Mouse (Mus musculus) stomach, embryonic 16.5 days (tissue): ENCODE data around the gene Otog. TPM values are rescaled to one million over a fixed set of nuclear protein-coding genes. Genes with fewer than 3 reads are reported as not detected.

Experiments used
- ATAC-seq: fragments of 200-750 bp; cut with Nextera tagmentation; 2 replicates; pipeline ENCODE4 v1.8.0; 2017; ENCODE audit warnings: moderate number of reproducible peaks, moderate TSS enrichment; ENCODE audit not compliant: insufficient read depth, low FRiP score
- H3K27ac ChIP-seq: fragments of 300-500 bp; sonication (generic); 2 replicates; pipeline ENCODE4 v1.5.1; 2014; ENCODE audit warnings: low read length
- H3K27me3 ChIP-seq: fragments of 300-500 bp; sonication (generic); 2 replicates; pipeline ENCODE4 v1.6.1; 2014; ENCODE audit warnings: low read length, control low read depth, mixed read lengths; ENCODE audit not compliant: control insufficient read depth, insufficient read depth
- H3K36me3 ChIP-seq: fragments of 300-500 bp; sonication (generic); 2 replicates; pipeline ENCODE4 v1.6.1; 2014; ENCODE audit warnings: low read length; ENCODE audit not compliant: control insufficient read depth, insufficient read depth
- H3K4me1 ChIP-seq: fragments of 300-500 bp; sonication (generic); 2 replicates; pipeline ENCODE4 v1.6.1; 2014; ENCODE audit warnings: low read length, control low read depth, mixed read lengths; ENCODE audit not compliant: control insufficient read depth, insufficient read depth
- H3K4me2 ChIP-seq: fragments of 300-500 bp; sonication (generic); 2 replicates; pipeline ENCODE4 v1.6.1; 2014; ENCODE audit warnings: low read depth, low read length, mixed read lengths
- H3K4me3 ChIP-seq: fragments of 300-500 bp; sonication (generic); replicated peaks from 2 replicates; pipeline ENCODE4 v1.5.1; 2014; ENCODE audit warnings: mild to moderate bottlenecking, low read length
- H3K9ac ChIP-seq: fragments of 300-500 bp; sonication (generic); 2 replicates; pipeline ENCODE4 v1.6.1; 2014; ENCODE audit warnings: low read length
- H3K9me3 ChIP-seq: fragments of 300-500 bp; sonication (generic); replicated peaks from 2 replicates; pipeline ENCODE4 v1.6.1; 2016; ENCODE audit warnings: low read length, control low read depth; ENCODE audit not compliant: control insufficient read depth
- WGBS: fragments of 180-500 bp; shearing (Covaris S2); extraction: QIAGEN DNeasy Blood & Tissue Kit; methylation state at CpG from one replicate; pipeline ENCODE4 v1.1.7; 2014; 5-methylcytosine and 5-hydroxymethylcytosine counted together
- polyA plus RNA-seq: library from polyadenylated mRNA; unstranded; fragments of >200 nt; fragmentation: Nextera tagmentation; extraction: Ambion mirVana; gene quantifications from 2 replicates; pipeline ENCODE4 v1.2.1, GENCODE M21; 2015

Gene Otog
- 0.01 TPM in 1 of 2 replicates, not detected in the other for polyA plus RNA-seq

GRCm38 (mm10) chr7:46240696-46241095, at the start of gene Otog:
Otog (plus strand) TSS chr7:46240987.
- Histone ChIP-seq H3K4me1 (no peaks in the 10 kb centered on the region), H3K27ac (no peak within 1 kb of the TSS), H3K27me3 (no peaks in the 10 kb centered on the region), H3K9me3 (no peaks in the 10 kb centered on the region), H3K4me2 (no peak within 1 kb of the TSS), H3K4me3 (no peak within 1 kb of the TSS), H3K36me3 (no peaks in the 10 kb centered on the region), H3K9ac (no peak within 1 kb of the TSS)
- 38% methylated on average over 2 of the region's 2 CpGs for WGBS
- no peak for ATAC-seq

GRCm38 (mm10) chr7:46195356-46195755, 45.4 kb upstream of the Otog start:
- Histone ChIP-seq H3K36me3 (no peaks in the 10 kb centered on the region), H3K9ac (no peak overlapping the region), H3K27me3 (no peaks in the 10 kb centered on the region), H3K9me3 (no peaks in the 10 kb centered on the region), H3K4me3 (no peak overlapping the region), H3K4me1 (no peaks in the 10 kb centered on the region), H3K27ac (no peak overlapping the region), H3K4me2 (no peak overlapping the region)
- 70% methylated on average over 5 of the region's 5 CpGs for WGBS
- ATAC-seq: no peak

GRCm38 (mm10) chr7:46200021-46200420, 40.8 kb upstream of the Otog start:
- Histone ChIP-seq H3K27ac (no peak overlapping the region), H3K36me3 (no peaks in the 10 kb centered on the region), H3K4me1 (no peaks in the 10 kb centered on the region), H3K9ac (no peak overlapping the region), H3K4me3 (no peak overlapping the region), H3K27me3 (no peaks in the 10 kb centered on the region), H3K4me2 (no peak overlapping the region), H3K9me3 (no peaks in the 10 kb centered on the region)
- 81% methylated on average over 6 of the region's 6 CpGs for WGBS
- no peak for ATAC-seq

GRCm38 (mm10) chr7:46201649-46202048, 39.1 kb upstream of the Otog start:
- no peak overlapping the region for H3K27ac ChIP-seq
- H3K27me3 ChIP-seq: no peaks in the 10 kb centered on the region
- H3K9ac ChIP-seq: no peak overlapping the region
- no peaks in the 10 kb centered on the region for H3K9me3 ChIP-seq
- H3K4me3 ChIP-seq: no peak overlapping the region
- peak overlapping the region; percentile 21; the same call in 1 of the 2 replicates for H3K4me2 ChIP-seq
- 17% methylated on average over 14 of the region's 14 CpGs for WGBS
- no peaks in the 10 kb centered on the region for H3K4me1 ChIP-seq
- 0 out of 2 replicates have a peak, but pooled peaks have one; percentile 6 for ATAC-seq
- H3K36me3 ChIP-seq: no peaks in the 10 kb centered on the region

GRCm38 (mm10) chr7:46204046-46204471, 36.7 kb upstream of the Otog start:
- no peaks in the 10 kb centered on the region for H3K27me3 ChIP-seq
- no peaks in the 10 kb centered on the region for H3K36me3 ChIP-seq
- WGBS: 33% methylated on average over 11 of the region's 11 CpGs
- no peak overlapping the region for H3K9ac ChIP-seq
- ATAC-seq: no peak
- H3K27ac ChIP-seq: no peak overlapping the region
- no peaks in the 10 kb centered on the region for H3K4me1 ChIP-seq
- H3K4me3 ChIP-seq: no peak overlapping the region
- no peaks in the 10 kb centered on the region for H3K9me3 ChIP-seq
- no peak overlapping the region for H3K4me2 ChIP-seq

GRCm38 (mm10) chr7:46204775-46205174, 36.0 kb upstream of the Otog start:
- Histone ChIP-seq H3K4me2 (no peak overlapping the region), H3K9ac (no peak overlapping the region), H3K27ac (no peak overlapping the region), H3K4me3 (no peak overlapping the region), H3K27me3 (no peaks in the 10 kb centered on the region), H3K9me3 (no peaks in the 10 kb centered on the region), H3K4me1 (no peaks in the 10 kb centered on the region), H3K36me3 (no peaks in the 10 kb centered on the region)
- 71% methylated on average over 6 of the region's 6 CpGs for WGBS
- no peak for ATAC-seq

- 89% methylated on average over 8 of the region's 8 CpGs for WGBS
- Histone ChIP-seq H3K36me3 (no peaks in the 10 kb centered on the region), H3K27me3 (no peaks in the 10 kb centered on the region), H3K4me1 (no peaks in the 10 kb centered on the region), H3K4me2 (no peak overlapping the region), H3K9ac (no peak overlapping the region), H3K4me3 (no peak overlapping the region), H3K27ac (no peak overlapping the region), H3K9me3 (no peaks in the 10 kb centered on the region)
- ATAC-seq: no peak
Observed at GRCm38 (mm10) chr7:46208131-46208530, 32.7 kb upstream of the Otog start.

GRCm38 (mm10) chr7:46210276-46210675, 30.5 kb upstream of the Otog start:
- H3K9me3 ChIP-seq: no peaks in the 10 kb centered on the region
- H3K36me3 ChIP-seq: no peaks in the 10 kb centered on the region
- WGBS: 83% methylated on average over 6 of the region's 6 CpGs
- no peak overlapping the region for H3K9ac ChIP-seq
- no peak overlapping the region for H3K4me2 ChIP-seq
- no peaks in the 10 kb centered on the region for H3K4me1 ChIP-seq
- no peak for ATAC-seq
- H3K27ac ChIP-seq: no peak overlapping the region
- no peak overlapping the region for H3K4me3 ChIP-seq
- no peaks in the 10 kb centered on the region for H3K27me3 ChIP-seq

- Histone ChIP-seq H3K4me1 (no peaks in the 10 kb centered on the region), H3K27ac (no peak overlapping the region), H3K36me3 (no peaks in the 10 kb centered on the region), H3K9ac (no peak overlapping the region), H3K4me3 (no peak overlapping the region), H3K4me2 (no peak overlapping the region), H3K27me3 (no peaks in the 10 kb centered on the region), H3K9me3 (no peaks in the 10 kb centered on the region)
- 69% methylated on average over 2 of the region's 2 CpGs for WGBS
- ATAC-seq: no peak
Observed at GRCm38 (mm10) chr7:46216481-46216880, 24.3 kb upstream of the Otog start.

GRCm38 (mm10) chr7:46218415-46218814, 22.4 kb upstream of the Otog start:
- Histone ChIP-seq H3K27me3 (no peaks in the 10 kb centered on the region), H3K4me2 (no peak overlapping the region), H3K27ac (no peak overlapping the region), H3K9me3 (no peaks in the 10 kb centered on the region), H3K4me1 (no peaks in the 10 kb centered on the region), H3K36me3 (no peaks in the 10 kb centered on the region), H3K4me3 (no peak overlapping the region), H3K9ac (no peak overlapping the region)
- peak; percentile 52; the same call in 1 of the 2 replicates for ATAC-seq
- 15% methylated on average over 11 of the region's 11 CpGs for WGBS
